Mouse (Mus musculus): ENCODE measurements around the gene Adamts2. TPM values are rescaled to one million over a fixed set of nuclear protein-coding genes. Genes with fewer than 3 reads are reported as not detected.
A peak's percentile ranks its signal among the peaks of the same experiment; 100 is the strongest.

Gene Adamts2
- polyA plus RNA-seq, 1 experiment from 2014 or later, result 9.7 TPM

- H3K36me3 ChIP-seq, result no peaks in the 10 kb centered on the region
- peaks cover 25% of the 10 kb centered on the region for H3K4me1 ChIP-seq (replicated peaks)
- WGBS, result 3% methylated on average over 10 of the region's 10 CpGs
- ATAC-seq (replicated peaks; ENCODE audit: insufficient number of reproducible peaks, insufficient read depth, low FRiP score, low read depth), result no peak
- H3K4me3 ChIP-seq, result no peak overlapping the region
- H3K4me2 ChIP-seq, result peak overlapping the region; percentile 90; the same call in 1 of the 2 replicates
- no peak overlapping the region for H3K9ac ChIP-seq
- H3K9me3 ChIP-seq (replicated peaks), result no peaks in the 10 kb centered on the region
- H3K27me3 ChIP-seq, result peaks cover 61% of the 10 kb centered on the region
- H3K27ac ChIP-seq, result no peak overlapping the region
Measured at GRCm38 (mm10) chr11:50849310-50849709, 247.4 kb downstream of the Adamts2 start.

DNA sequence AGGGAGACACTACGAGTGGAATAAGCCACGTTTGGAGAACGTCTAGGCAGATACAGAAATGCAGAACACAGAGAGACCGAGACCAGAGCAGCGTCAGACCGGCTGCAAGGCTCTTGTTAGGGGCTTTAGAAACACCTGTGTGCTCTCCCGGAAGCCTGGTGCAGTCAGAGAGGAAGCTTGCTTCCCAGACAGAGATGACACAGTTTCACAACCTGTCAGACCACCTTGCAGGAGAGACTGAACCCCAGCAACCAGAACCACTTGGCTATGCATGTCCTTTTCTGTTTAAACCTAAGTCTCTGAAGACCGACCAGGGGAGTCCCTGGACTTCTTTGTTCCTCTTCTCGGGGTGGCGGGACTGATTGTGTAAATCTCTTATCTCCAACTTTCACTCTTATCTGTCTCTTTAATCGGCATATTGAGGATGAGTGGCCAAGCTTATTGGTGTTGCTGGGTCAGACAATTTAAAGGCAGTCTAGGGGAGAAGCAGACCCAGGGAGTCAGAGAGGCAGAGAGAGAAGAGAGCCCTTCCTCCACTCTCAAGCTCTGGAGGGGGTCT lies 248.4 kb downstream of the Adamts2 start, which contains the start of gene Grm6:
Grm6 (plus strand) TSS at position 509 of the 559 bp plus-strand sequence.
- WGBS, result 4% methylated on average over 11 of the region's 11 CpGs
- no peaks in the 10 kb centered on the region for H3K9me3 ChIP-seq (replicated peaks)
- peak within 1 kb of the TSS; percentile 51 for H3K4me3 ChIP-seq
- peak within 1 kb of the TSS; percentile 90 for H3K4me2 ChIP-seq
- peaks cover 25% of the 10 kb centered on the region for H3K4me1 ChIP-seq (replicated peaks)
- peaks cover 61% of the 10 kb centered on the region for H3K27me3 ChIP-seq
- H3K9ac ChIP-seq, result peak within 1 kb of the TSS; percentile 15; the same call in 1 of the 2 replicates
- no peaks in the 10 kb centered on the region for H3K36me3 ChIP-seq
- no peak within 1 kb of the TSS for H3K27ac ChIP-seq
- ATAC-seq (replicated peaks; ENCODE audit: insufficient number of reproducible peaks, insufficient read depth, low FRiP score, low read depth), result no peak

GRCm38 (mm10) chr11:50850989-50851601 lies 249.2 kb downstream of the Adamts2 start:
- Histone ChIP-seq H3K36me3 (no peaks in the 10 kb centered on the region), H3K4me3 (peak overlapping the region; percentile 51), H3K9ac (peak overlapping the region; percentile 15; the same call in 1 of the 2 replicates), H3K4me1 (replicated peaks) (peaks cover 25% of the 10 kb centered on the region), H3K9me3 (replicated peaks) (no peaks in the 10 kb centered on the region), H3K27me3 (peaks cover 61% of the 10 kb centered on the region), H3K27ac (no peak overlapping the region), H3K4me2 (peak overlapping the region; percentile 90)
- under 1% methylated on average over 71 of the region's 72 CpGs for WGBS
- peak; percentile 50; the same call in 1 of the 2 replicates for ATAC-seq (replicated peaks; ENCODE audit: insufficient number of reproducible peaks, insufficient read depth, low FRiP score, low read depth)

Other genes starting within 250 kb of the Adamts2 start
- gene Cby3, start 247.6 kb upstream of the Adamts2 start, polyA plus RNA-seq (2015; fragmentation: Nextera tagmentation; extraction: Ambion mirVana), result 0.20 and 0.30 TPM in 2 replicates
- 190 and 235 TPM in 2 replicates for gene Hnrnph1, start 225.1 kb upstream of the Adamts2 start, polyA plus RNA-seq (2015; fragmentation: Nextera tagmentation; extraction: Ambion mirVana)
- gene Rufy1, start 171.0 kb upstream of the Adamts2 start, polyA plus RNA-seq (2015; fragmentation: Nextera tagmentation; extraction: Ambion mirVana), result 25.6 and 28.9 TPM in 2 replicates
- 11.5 and 14.1 TPM in 2 replicates for gene Zfp354c, start 225.6 kb downstream of the Adamts2 start, polyA plus RNA-seq (2015; fragmentation: Nextera tagmentation; extraction: Ambion mirVana)
- gene Zfp879, start 239.5 kb downstream of the Adamts2 start, polyA plus RNA-seq (2015; fragmentation: Nextera tagmentation; extraction: Ambion mirVana), result 0.40 and 0.49 TPM in 2 replicates
- gene Grm6, start 248.6 kb downstream of the Adamts2 start, polyA plus RNA-seq (2015; fragmentation: Nextera tagmentation; extraction: Ambion mirVana), result 0.03 and 0.21 TPM in 2 replicates